Mouse (Mus musculus): ENCODE measurements around the gene Mogat2. TPM values are rescaled to one million over a fixed set of nuclear protein-coding genes. Genes with fewer than 3 reads are reported as not detected.
A peak's percentile ranks its signal among the peaks of the same experiment; 100 is the strongest.

The Mogat2 gene
- polyA plus RNA-seq, 1 experiment: 0.21 TPM

DNA sequence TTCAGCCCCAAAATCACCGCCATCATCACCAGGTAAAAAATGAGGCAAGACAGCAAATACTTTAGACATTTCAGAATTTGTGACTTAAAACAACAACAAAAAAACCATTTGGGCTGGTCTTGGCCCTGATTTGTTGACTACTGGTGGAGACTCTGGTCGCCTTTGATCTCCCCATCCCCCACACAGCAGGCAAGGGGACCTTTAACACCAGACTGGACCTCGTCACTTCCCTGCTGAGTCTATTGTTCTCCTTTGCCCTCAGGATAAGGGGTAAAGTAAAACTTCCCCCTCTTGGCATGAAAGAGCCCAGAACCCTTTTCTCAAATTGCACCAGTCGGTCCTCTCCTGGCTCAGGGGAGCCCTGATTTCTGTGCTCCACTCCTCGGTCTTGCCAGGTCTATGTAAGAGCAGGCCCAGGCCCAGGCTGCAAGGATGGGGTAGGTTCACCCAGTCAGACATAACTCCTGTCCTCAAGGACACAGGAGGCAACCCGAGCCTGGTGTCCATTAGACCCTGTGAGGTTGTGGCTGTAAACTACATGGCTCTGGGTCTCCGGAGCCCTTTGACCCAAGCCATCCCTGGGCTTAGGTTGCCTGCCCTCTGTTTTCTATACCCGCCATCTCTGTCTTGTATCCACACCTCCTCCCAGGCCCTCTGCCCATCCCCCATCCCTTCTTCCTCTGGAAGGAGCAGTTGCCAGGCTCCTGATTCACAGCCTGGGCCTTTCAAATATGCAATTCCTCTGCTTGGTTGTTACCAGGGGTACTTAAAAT lies 1.3 kb downstream of the Mogat2 start:
- peaks cover 5% of the 10 kb centered on the region; the same call in 1 of the 2 replicates for H3K27me3 ChIP-seq (ENCODE audit: control insufficient read depth, insufficient read depth, low read length)
- no peak overlapping the region for H3K27ac ChIP-seq (ENCODE audit: insufficient read depth, low read length)
- 85% methylated on average over 8 of the region's 8 CpGs for WGBS
- TF ChIP-seq CTCF (IDR thresholded peaks at IDR 0.05; ENCODE audit: extremely low read depth, insufficient read depth, insufficient read length, insufficient replicate concordance) (no peak), POLR2A (IDR thresholded peaks at IDR 0.05; ENCODE audit: low read depth, low read length) (no peak)
- H3K4me1 ChIP-seq (ENCODE audit: control insufficient read depth, insufficient read depth, insufficient read length): no peaks in the 10 kb centered on the region
- H3K36me3 ChIP-seq (ENCODE audit: control insufficient read depth, insufficient read depth, low read length): no peaks in the 10 kb centered on the region
- H3K4me3 ChIP-seq (ENCODE audit: extremely low read depth, insufficient read depth, insufficient read length): no peak overlapping the region
- DNase-seq (ENCODE audit: low read depth in 1 of 2, low spot score in 2 of 2): no peak

DNA sequence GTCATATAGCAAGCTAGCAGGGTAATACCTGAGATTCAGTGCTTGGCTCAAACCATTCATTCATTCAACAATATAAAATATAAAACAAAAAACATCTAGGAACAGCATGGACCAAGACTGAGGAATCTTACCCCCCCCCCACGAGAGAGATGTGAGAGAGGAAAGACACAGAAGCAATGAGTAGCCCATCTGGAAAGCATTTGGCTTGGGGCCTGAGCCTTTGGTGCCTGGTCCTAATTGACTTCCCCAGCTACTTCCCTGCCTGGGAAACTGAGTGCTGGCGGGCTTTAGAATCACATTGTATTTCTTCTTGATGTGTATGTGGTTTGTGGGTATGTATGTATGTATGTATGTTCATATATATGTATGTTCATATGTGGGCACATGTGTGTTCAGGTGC lies 2.8 kb downstream of the Mogat2 start:
- Histone ChIP-seq H3K27me3 (ENCODE audit: control insufficient read depth, insufficient read depth, low read length) (peaks cover 5% of the 10 kb centered on the region; the same call in 1 of the 2 replicates), H3K36me3 (ENCODE audit: control insufficient read depth, insufficient read depth, low read length) (no peaks in the 10 kb centered on the region), H3K4me3 (ENCODE audit: extremely low read depth, insufficient read depth, insufficient read length) (no peak overlapping the region), H3K27ac (ENCODE audit: insufficient read depth, low read length) (no peak overlapping the region), H3K4me1 (ENCODE audit: control insufficient read depth, insufficient read depth, insufficient read length) (no peaks in the 10 kb centered on the region)
- WGBS: 75% methylated on average over 2 of the region's 2 CpGs
- no peak for TF ChIP-seq CTCF (IDR thresholded peaks at IDR 0.05; ENCODE audit: extremely low read depth, insufficient read depth, insufficient read length, insufficient replicate concordance)
- TF ChIP-seq POLR2A (IDR thresholded peaks at IDR 0.05; ENCODE audit: low read depth, low read length): no peak
- no peak for DNase-seq (ENCODE audit: low read depth in 1 of 2, low spot score in 2 of 2)

DNA sequence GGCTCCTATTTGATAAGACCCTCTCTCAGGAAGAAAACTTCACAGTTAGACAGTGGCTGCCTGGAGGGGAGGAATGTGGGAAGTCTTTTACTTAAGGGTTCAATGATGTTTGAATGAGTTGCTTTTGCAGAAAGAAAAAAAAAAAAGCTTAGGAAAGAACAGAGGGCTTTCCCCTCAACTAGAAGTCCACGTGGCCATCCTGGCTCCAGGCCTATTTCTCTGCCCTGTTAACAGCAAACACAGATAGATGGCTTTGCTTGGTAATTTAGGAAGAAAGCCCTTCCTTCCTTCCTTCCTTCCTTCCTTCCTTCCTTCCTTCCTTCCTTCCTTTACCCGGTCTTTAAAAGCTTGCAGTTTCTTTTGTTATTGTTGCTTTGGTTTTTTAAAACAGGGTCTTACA lies 3.5 kb downstream of the Mogat2 start:
- no peak overlapping the region for H3K27ac ChIP-seq (ENCODE audit: insufficient read depth, low read length)
- TF ChIP-seq CTCF (IDR thresholded peaks at IDR 0.05; ENCODE audit: extremely low read depth, insufficient read depth, insufficient read length, insufficient replicate concordance) (no peak), POLR2A (IDR thresholded peaks at IDR 0.05; ENCODE audit: low read depth, low read length) (no peak)
- H3K4me1 ChIP-seq (ENCODE audit: control insufficient read depth, insufficient read depth, insufficient read length): no peaks in the 10 kb centered on the region
- H3K36me3 ChIP-seq (ENCODE audit: control insufficient read depth, insufficient read depth, low read length): no peaks in the 10 kb centered on the region
- H3K4me3 ChIP-seq (ENCODE audit: extremely low read depth, insufficient read depth, insufficient read length): no peak overlapping the region
- no peak for DNase-seq (ENCODE audit: low read depth in 1 of 2, low spot score in 2 of 2)
- H3K27me3 ChIP-seq (ENCODE audit: control insufficient read depth, insufficient read depth, low read length): peaks cover 5% of the 10 kb centered on the region; the same call in 1 of the 2 replicates
- 40% methylated on average over 2 of the region's 2 CpGs for WGBS

DNA sequence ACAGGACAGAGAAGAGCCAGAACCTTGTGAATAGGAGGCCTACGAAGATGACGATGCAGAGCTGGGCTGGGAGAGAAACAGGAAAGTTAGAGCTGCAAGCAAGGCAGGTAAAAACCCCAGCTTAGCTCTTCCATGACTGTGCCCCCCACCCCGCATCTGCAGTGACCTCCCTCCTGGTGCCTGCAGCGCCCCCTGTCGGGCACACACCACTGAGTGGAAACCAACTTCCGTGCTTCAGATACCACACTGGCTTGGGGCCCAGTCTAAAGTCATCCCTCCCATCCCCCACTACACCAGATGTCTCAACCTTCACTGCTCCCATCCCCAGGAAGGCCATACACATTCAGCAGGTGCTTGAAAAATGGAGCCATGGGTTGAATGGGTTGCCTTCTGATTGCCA lies 5.8 kb downstream of the Mogat2 start:
- no peak for DNase-seq (ENCODE audit: low read depth in 1 of 2, low spot score in 2 of 2)
- Histone ChIP-seq H3K27me3 (ENCODE audit: control insufficient read depth, insufficient read depth, low read length) (no peaks in the 10 kb centered on the region), H3K36me3 (ENCODE audit: control insufficient read depth, insufficient read depth, low read length) (no peaks in the 10 kb centered on the region), H3K4me1 (ENCODE audit: control insufficient read depth, insufficient read depth, insufficient read length) (no peaks in the 10 kb centered on the region), H3K27ac (ENCODE audit: insufficient read depth, low read length) (no peak overlapping the region), H3K4me3 (ENCODE audit: extremely low read depth, insufficient read depth, insufficient read length) (no peak overlapping the region)
- TF ChIP-seq POLR2A (IDR thresholded peaks at IDR 0.05; ENCODE audit: low read depth, low read length) (no peak), CTCF (IDR thresholded peaks at IDR 0.05; ENCODE audit: extremely low read depth, insufficient read depth, insufficient read length, insufficient replicate concordance) (no peak)
- 77% methylated on average over 6 of the region's 6 CpGs for WGBS

DNA sequence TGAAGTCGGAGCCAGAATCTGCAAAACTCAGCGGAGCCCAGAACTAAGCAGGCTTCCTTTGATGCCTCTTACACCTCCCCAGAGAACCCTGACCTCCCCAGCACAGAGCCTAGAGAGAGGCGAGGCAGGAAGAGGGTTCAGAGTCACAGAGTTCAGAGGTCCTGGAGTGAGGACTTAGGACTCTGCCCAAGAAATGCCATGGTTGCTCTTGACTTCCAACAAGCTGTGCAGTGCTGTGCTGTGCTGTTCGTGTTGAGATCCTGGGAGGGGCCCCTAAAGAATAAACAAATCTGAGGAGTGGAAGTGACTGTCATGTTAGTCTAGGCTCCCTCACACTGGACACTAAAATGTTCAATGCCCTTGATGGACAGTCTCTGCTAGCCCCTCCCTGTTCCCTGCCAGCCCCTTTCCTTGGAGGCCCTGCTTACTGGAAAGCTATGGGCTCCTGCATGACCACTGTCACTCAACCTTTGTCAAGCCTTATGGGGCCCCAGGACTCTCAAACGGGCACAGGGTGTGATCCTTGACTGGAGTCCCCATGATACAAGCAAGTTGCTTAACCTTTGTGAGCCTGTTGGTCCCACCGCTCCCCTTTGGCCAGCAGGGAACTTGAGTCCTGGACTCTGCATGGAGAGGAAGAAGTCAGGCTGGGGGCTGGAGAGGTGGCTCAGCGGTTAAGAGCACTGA lies 8.2 kb downstream of the Mogat2 start:
- H3K27me3 ChIP-seq (ENCODE audit: control insufficient read depth, insufficient read depth, low read length): no peaks in the 10 kb centered on the region
- no peaks in the 10 kb centered on the region for H3K4me1 ChIP-seq (ENCODE audit: control insufficient read depth, insufficient read depth, insufficient read length)
- TF ChIP-seq POLR2A (IDR thresholded peaks at IDR 0.05; ENCODE audit: low read depth, low read length) (no peak), CTCF (IDR thresholded peaks at IDR 0.05; ENCODE audit: extremely low read depth, insufficient read depth, insufficient read length, insufficient replicate concordance) (no peak)
- no peak overlapping the region for H3K27ac ChIP-seq (ENCODE audit: insufficient read depth, low read length)
- H3K36me3 ChIP-seq (ENCODE audit: control insufficient read depth, insufficient read depth, low read length): no peaks in the 10 kb centered on the region
- 84% methylated on average over 7 of the region's 7 CpGs for WGBS
- no peak for DNase-seq (ENCODE audit: low read depth in 1 of 2, low spot score in 2 of 2)
- H3K4me3 ChIP-seq (ENCODE audit: extremely low read depth, insufficient read depth, insufficient read length): no peak overlapping the region

DNA sequence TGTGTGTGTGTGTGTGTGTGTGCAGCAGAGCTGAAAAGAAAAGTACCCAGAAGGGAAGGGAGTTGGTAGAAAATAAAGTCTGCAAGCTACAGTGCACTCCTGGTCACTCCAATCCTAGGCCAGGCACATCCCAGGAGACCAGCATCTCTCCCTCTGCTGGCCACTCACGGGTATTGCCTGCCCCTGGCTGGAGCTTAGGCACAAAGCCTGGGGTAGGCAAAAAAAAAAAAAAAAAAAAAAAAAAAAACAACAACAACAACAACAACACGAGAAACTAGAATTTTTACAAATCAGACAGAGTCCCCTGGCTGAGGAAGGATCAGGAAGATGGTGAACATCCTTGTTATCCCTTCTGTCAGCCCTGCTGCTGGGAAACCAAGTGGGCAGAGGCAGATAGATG lies 9.0 kb downstream of the Mogat2 start:
- no peak overlapping the region for H3K4me3 ChIP-seq (ENCODE audit: extremely low read depth, insufficient read depth, insufficient read length)
- TF ChIP-seq POLR2A (IDR thresholded peaks at IDR 0.05; ENCODE audit: low read depth, low read length) (no peak), CTCF (IDR thresholded peaks at IDR 0.05; ENCODE audit: extremely low read depth, insufficient read depth, insufficient read length, insufficient replicate concordance) (peak; percentile 29; the same call in 1 of the 2 replicates)
- no peaks in the 10 kb centered on the region for H3K36me3 ChIP-seq (ENCODE audit: control insufficient read depth, insufficient read depth, low read length)
- no peaks in the 10 kb centered on the region for H3K27me3 ChIP-seq (ENCODE audit: control insufficient read depth, insufficient read depth, low read length)
- no peak overlapping the region for H3K27ac ChIP-seq (ENCODE audit: insufficient read depth, low read length)
- no peak for DNase-seq (ENCODE audit: low read depth in 1 of 2, low spot score in 2 of 2)
- WGBS: 20% methylated on average over 2 of the region's 2 CpGs
- H3K4me1 ChIP-seq (ENCODE audit: control insufficient read depth, insufficient read depth, insufficient read length): no peaks in the 10 kb centered on the region

DNA sequence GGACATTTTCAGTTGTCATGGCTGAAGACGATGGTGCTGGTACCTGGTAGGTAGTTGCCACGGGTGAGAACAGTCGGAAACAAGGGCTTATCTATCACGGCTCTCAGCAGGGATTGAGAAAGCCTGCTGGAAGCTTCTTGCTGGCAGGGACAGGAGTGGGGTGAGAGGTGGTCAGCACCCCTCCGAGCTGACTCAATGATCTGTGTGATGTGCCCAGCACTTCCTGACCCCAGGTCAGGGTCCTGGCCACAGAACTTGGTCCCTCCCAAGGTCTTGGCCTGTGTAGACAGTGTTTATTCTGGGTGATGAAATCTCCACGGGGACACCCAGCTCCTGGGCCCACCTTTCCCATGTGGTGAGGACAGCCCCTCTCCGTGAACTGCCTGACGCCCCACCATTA lies 9.6 kb downstream of the Mogat2 start:
- Histone ChIP-seq H3K36me3 (ENCODE audit: control insufficient read depth, insufficient read depth, low read length) (no peaks in the 10 kb centered on the region), H3K4me1 (ENCODE audit: control insufficient read depth, insufficient read depth, insufficient read length) (no peaks in the 10 kb centered on the region), H3K27ac (ENCODE audit: insufficient read depth, low read length) (no peak overlapping the region), H3K4me3 (ENCODE audit: extremely low read depth, insufficient read depth, insufficient read length) (no peak overlapping the region), H3K27me3 (ENCODE audit: control insufficient read depth, insufficient read depth, low read length) (no peaks in the 10 kb centered on the region)
- WGBS: 89% methylated on average over 8 of the region's 8 CpGs
- no peak for DNase-seq (ENCODE audit: low read depth in 1 of 2, low spot score in 2 of 2)
- TF ChIP-seq CTCF (IDR thresholded peaks at IDR 0.05; ENCODE audit: extremely low read depth, insufficient read depth, insufficient read length, insufficient replicate concordance): no peak
- TF ChIP-seq POLR2A (IDR thresholded peaks at IDR 0.05; ENCODE audit: low read depth, low read length): no peak

Data from spleen, adult 2 months (tissue).